Mouse (Mus musculus): Measurements from ENCODE around the gene Tmprss11b. TPM values are rescaled to one million over a fixed set of nuclear protein-coding genes. Genes with fewer than 3 reads are reported as not detected.
A peak's percentile ranks its signal among the peaks of the same experiment; 100 is the strongest.

Gene Tmprss11b
- not detected for total RNA-seq (2021)

DNA sequence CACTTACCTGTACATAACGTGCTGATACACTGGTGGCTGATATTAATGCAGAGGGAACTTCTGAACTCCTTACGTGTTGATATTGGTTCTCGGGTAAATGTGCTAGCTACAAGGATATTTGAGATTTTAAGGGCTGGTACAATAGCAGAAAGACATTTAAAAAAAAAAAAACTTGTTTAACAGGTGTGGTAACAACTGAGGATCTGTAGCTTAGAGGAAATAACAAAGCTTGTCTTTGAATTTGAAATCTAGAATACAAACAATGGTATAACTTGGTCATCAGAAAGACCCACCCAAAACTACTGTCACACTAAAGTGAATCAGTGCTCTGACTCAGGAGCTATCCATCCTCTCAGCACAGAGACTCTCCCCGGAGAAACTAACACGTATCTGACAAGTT, at the start of gene Tmprss11b:
Gene Tmprss11b (minus strand): TSS at position 101 of the 400 bp plus-strand sequence.
- no peak for DNase-seq (ENCODE audit: extremely low spot score in 1 of 2, low spot score in 1 of 2)

DNA sequence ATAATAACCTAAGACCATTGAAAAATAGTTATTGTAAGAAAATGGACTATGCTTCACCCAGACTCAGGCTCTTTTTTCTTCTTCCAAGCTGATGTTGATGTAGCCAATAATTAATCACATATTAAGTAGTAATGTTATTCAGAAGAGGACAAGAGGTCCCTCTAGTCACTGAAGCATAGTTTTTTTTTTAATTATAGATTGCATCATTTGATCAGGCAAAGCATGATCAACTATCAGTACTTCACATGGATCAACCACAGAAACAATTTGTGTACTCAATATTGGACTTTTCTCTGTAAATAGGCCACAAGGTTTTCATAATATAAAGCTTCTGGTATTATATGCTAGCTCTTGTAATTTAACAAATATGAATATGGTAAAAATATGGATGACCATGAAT, 48.9 kb upstream of the Tmprss11b start:
- DNase-seq (ENCODE audit: extremely low spot score in 1 of 2, low spot score in 1 of 2), result no peak

DNA sequence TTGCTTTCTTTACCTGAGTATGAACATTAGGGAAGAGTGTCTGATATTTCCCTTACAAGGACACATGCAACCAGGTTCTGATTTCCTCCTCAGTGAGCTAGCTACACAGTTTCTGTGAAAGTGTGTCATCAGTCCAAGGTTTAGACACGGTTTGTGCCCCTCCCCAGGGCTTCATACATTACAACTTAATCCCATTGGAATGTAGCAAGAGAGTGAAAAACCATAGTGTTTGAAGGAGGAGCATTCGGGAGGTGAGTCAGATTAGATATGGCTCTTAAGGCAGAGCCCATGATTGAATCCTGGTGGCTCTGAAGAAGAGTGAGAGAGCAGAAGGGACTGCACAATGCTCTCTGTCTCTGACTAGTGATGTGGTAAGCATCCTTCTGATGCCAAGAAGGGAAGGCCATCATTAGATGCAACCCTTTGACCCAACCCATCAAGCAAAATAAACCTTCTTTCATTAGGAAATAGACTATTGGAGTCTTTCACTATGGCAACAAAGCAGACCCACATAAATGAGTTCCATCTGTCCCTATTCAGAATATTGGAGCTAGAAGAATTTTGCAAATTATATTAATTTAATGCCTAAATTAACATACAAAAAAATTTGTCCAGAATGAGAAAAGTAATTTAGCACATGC, 46.8 kb upstream of the Tmprss11b start:
- DNase-seq (ENCODE audit: extremely low spot score in 1 of 2, low spot score in 1 of 2), result no peak

DNA sequence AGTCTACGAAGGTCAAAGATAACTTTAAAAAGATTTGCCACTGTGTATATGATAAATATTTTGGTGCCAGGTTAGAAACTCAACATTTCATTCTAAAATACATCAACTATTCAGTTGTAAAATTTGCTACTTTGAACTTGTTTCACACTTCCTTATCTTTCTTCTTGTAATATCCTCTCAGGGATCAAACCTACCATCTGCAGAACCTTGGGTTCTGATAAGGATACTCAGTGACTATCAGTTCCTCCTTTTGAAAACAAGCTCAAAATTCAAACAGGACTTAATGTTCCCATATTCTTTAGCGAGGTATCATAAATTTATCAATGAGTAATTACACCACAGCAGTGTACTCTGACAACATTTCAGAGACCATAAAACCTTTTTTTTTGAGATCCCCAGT, 38.8 kb upstream of the Tmprss11b start:
- no peak for DNase-seq (ENCODE audit: extremely low spot score in 1 of 2, low spot score in 1 of 2)

DNA sequence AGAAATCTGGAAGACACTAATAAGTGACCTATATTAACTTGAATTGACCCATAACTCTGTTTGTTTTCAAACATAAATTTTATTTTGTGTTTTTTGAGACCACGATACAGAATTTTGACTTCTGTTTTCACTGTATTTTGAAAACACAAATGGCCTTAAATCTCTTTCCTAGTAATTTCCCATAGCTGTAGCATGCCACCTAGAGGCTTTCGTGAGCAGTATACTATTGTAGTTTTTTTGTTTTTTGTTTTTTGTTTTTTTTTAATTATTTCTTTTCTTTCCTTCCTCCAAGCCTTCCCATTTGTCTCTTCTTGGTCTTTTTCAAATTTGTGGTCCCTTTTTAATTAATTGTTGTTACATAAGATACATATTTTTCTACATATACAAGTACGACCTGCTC, 28.8 kb upstream of the Tmprss11b start:
- no peak for DNase-seq (ENCODE audit: extremely low spot score in 1 of 2, low spot score in 1 of 2)

DNA sequence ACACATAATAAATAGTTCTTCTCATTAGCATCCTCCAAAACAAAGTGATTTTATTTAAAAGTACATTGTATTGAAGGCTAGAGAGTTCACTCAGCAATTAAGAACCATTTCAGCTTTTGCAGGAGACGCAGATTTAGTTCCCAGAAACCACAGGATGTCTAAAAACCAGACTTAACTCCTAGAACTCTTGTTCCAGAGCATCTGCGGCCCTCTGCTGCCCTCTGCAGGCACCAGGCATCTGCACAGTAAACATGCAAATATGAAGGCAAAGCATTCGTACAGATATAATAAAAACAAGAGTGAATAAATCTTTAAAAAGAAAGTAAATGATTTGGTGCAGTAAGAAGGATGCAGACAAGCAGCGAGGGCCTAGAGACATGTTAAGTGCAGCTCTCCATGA, 8.5 kb upstream of the Tmprss11b start:
- DNase-seq (ENCODE audit: extremely low spot score in 1 of 2, low spot score in 1 of 2), result peak; percentile 57 to 87

DNA sequence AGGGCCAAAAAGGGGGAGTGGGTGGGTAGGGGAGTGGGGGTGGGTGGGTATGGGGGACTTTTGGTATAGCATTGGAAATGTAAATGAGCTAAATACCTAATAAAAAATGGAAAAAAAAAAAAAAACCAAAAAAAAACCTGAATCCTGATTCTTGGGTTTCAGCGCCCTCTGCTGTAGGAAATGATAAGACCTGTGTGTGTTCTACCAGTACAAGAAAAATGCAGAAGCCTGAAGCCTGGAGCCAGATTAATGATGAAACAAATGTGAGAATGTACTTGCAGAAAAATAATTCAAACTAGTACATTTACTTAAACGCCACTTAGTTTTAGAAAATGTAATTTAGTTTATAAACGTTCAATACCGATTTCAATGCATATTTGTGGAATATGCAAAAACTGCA, 27.0 kb downstream of the Tmprss11b start:
- peak in 1 of 2 experiments; percentile 55 for DNase-seq (ENCODE audit: extremely low spot score in 1 of 2, low spot score in 1 of 2)

DNA sequence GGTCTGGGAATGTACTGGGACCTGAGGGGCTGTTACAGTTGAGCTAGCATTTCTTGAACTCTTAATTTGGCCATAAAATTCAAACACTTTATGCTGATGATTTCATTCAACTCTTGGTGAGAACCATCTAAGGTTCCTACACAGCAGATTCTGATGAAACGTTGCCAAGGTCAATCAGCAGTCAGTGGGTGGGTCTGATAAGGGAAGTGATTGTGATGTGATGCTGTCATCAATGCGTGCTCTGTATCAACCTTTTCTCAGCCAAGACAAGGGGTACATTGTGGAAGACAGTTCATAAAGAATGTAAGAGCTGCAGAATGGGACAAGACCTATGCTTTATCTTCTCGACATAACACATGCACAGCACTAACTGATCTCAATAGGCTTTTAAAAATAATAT, 35.4 kb downstream of the Tmprss11b start:
- DNase-seq (ENCODE audit: extremely low spot score in 1 of 2, low spot score in 1 of 2), result no peak

DNA sequence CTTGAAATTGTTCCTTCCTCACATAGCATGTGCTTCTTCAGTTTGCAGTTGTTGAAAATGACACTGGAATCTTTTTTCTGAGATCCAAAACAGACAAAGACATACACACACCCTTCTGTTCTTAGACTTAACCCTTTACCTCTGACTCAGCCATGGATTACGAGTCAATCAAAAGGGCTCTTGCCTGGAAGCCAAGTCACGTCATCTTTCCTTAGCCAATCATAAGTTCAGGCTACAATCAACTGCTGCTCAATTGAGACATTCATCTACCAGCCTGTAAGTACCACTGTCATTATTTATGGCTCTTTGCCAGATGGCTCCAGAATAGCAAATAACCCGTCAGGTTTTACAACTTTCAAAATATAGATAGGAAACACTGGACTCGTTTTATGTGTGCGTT, 43.8 kb downstream of the Tmprss11b start, which contains the start of gene Tmprss11f:
Gene Tmprss11f (minus strand): TSS at position 101 of the 400 bp plus-strand sequence.
- DNase-seq (ENCODE audit: extremely low spot score in 1 of 2, low spot score in 1 of 2), result no peak

DNA sequence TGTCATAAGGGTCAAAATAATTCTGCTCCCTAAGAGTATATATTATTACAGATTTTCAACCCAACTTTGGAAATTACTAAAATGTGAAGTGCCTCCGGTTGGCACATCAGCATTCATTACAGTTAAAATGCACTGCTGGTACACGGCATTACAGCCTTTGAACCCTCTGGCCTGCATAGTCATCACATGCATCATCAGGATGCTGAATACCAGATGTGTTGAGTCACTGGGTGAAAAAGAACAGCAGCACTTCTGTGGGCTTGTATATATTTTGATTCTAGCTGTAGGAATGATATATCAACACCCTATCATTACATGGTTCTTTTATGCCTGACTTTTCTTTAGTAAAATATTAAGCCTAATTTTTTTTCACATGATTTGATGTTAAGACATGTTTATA, 45.5 kb downstream of the Tmprss11b start:
- DNase-seq (ENCODE audit: extremely low spot score in 1 of 2, low spot score in 1 of 2), result no peak

DNA sequence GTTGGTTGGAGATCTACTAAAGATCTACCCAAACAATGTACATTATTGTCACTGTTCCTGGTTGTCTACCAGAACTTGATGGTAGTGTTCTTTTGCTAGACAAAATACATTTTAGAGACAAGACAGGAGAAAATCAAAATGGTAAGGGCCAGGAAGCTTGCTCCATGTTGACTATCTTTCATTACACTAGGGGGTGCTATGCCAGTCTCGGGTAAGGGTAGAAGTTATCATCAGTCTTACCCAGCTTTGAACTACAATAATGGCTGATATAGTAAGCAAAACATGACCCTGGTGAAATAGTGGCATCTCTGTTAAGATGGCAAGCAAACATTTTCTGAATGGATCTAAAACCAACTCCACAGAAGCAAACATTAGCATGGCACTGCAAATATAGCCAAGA, 54.4 kb downstream of the Tmprss11b start:
- DNase-seq (ENCODE audit: extremely low spot score in 1 of 2, low spot score in 1 of 2), result no peak

Other genes with a start within 250 kb of the Tmprss11b start
- gene Tmprss11a, start 207.4 kb downstream of the Tmprss11b start, total RNA-seq (2021), result not detected
- not detected for gene Tmprss11g, start 157.8 kb downstream of the Tmprss11b start, total RNA-seq (2021)
- gene Tmprss11f, start 43.9 kb downstream of the Tmprss11b start, total RNA-seq (2021), result not detected
- not detected for gene Tmprss11e, start 69.5 kb upstream of the Tmprss11b start, total RNA-seq (2021)
- gene Ythdc1, start 127.9 kb upstream of the Tmprss11b start, total RNA-seq (2021), result 10 to 100 TPM; 53.6 to 59.6 TPM
- gene Ugt2b34, start 230.6 kb upstream of the Tmprss11b start, total RNA-seq (2021), result not detected